Mouse (Mus musculus): Measurements from ENCODE around the gene Nudcd2. TPM values are rescaled to one million over a fixed set of nuclear protein-coding genes. Genes with fewer than 3 reads are reported as not detected.
"Not testable (repeated sequence)": the region's sequence is repeated elsewhere in the genome, so short reads cannot be mapped to it uniquely, and the experiment has no call there.

The Nudcd2 gene
- polyA plus RNA-seq, 1 experiment: 43.5 TPM

GRCm38 (mm10) chr11:40693366-40693951 lies 40.0 kb upstream of the Nudcd2 start:
- TF ChIP-seq MYOG (IDR thresholded peaks at IDR 0.05; ENCODE audit: control insufficient read depth in 1 of 3, insufficient read depth in 1 of 3, insufficient read length in 2 of 3, low read depth in 2 of 3) (no peak), USF1 (IDR thresholded peaks at IDR 0.05; ENCODE audit: low read depth) (peak; percentile 10), POLR2AphosphoS2 (IDR thresholded peaks at IDR 0.05; ENCODE audit: insufficient read length, low read depth) (no peak), POLR2A (IDR thresholded peaks at IDR 0.05; ENCODE audit: insufficient read length, low read depth) (peak; percentile 27), SRF (IDR thresholded peaks at IDR 0.05; ENCODE audit: control insufficient read depth, insufficient read length, low read depth) (no peak), MYOD1 (IDR thresholded peaks at IDR 0.05; ENCODE audit: control insufficient read depth in 1 of 3, insufficient read length in 2 of 3, low read depth in 2 of 3) (no peak), MAX (IDR thresholded peaks at IDR 0.05; ENCODE audit: low read depth) (no peak), REST (IDR thresholded peaks at IDR 0.05; ENCODE audit: insufficient read depth, insufficient read length) (no peak)
- H3ac ChIP-seq (ENCODE audit: control insufficient read depth, insufficient read length): no peak overlapping the region
- H3K4me3 ChIP-seq: peak overlapping the region; percentile 35
- peak overlapping the region; percentile 100 for H3K4me2 ChIP-seq (ENCODE audit: low read depth)
- H3K27me3 ChIP-seq (ENCODE audit: control insufficient read depth, insufficient read depth, insufficient read length): no peaks in the 10 kb centered on the region
- H3K36me3 ChIP-seq (ENCODE audit: control insufficient read depth, insufficient read depth): no peaks in the 10 kb centered on the region
- H3K79me2 ChIP-seq (ENCODE audit: control insufficient read depth, insufficient read depth): peaks cover 38% of the 10 kb centered on the region

GRCm38 (mm10) chr11:40694311-40695087 lies 39.0 kb upstream of the Nudcd2 start:
- peak overlapping the region; percentile 35 for H3K4me3 ChIP-seq
- H3ac ChIP-seq (ENCODE audit: control insufficient read depth, insufficient read length): no peak overlapping the region
- TF ChIP-seq TCF3 (IDR thresholded peaks at IDR 0.05; ENCODE audit: insufficient read length, low read depth) (no peak), POLR2A (IDR thresholded peaks at IDR 0.05; ENCODE audit: insufficient read length, low read depth) (peak; percentile 20)
- H3K79me2 ChIP-seq (ENCODE audit: control insufficient read depth, insufficient read depth): peaks cover 27% of the 10 kb centered on the region
- H3K27me3 ChIP-seq (ENCODE audit: control insufficient read depth, insufficient read depth, insufficient read length): no peaks in the 10 kb centered on the region
- no peaks in the 10 kb centered on the region for H3K36me3 ChIP-seq (ENCODE audit: control insufficient read depth, insufficient read depth)
- peak overlapping the region; percentile 100 for H3K4me2 ChIP-seq (ENCODE audit: low read depth)

DNA sequence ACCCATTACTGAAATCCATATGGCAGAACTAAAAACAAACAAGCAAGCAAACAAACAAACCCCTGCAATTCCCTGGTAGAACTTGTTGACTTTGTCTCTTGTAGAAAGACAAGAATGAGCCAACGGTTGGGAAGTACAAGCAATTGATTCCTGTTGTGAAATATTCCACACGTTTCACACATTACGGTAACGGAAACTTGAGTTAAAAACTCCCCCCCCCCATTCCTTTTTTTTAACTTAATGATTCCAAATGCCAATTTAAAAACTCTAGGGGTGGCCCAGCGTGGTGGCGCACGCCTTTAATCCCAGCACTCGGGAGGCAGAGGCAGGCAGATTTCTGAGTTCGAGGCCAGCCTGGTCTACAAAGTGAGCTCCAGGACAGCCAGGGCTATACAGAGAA lies 38.4 kb upstream of the Nudcd2 start, which contains the start of gene Mat2b:
Gene Mat2b (minus strand): TSS at position 101 of the 400 bp plus-strand sequence.
- Histone ChIP-seq H3K27me3 (ENCODE audit: control insufficient read depth, insufficient read depth, insufficient read length) (no peaks in the 10 kb centered on the region), H3K4me2 (ENCODE audit: low read depth) (peak within 1 kb of the TSS; percentile 100), H3K4me3 (peak within 1 kb of the TSS; percentile 35), H3K79me2 (ENCODE audit: control insufficient read depth, insufficient read depth) (peaks cover 21% of the 10 kb centered on the region), H3K36me3 (ENCODE audit: control insufficient read depth, insufficient read depth) (peaks cover 3% of the 10 kb centered on the region), H3ac (ENCODE audit: control insufficient read depth, insufficient read length) (no peak within 1 kb of the TSS)
- TF ChIP-seq SRF (IDR thresholded peaks at IDR 0.05; ENCODE audit: control insufficient read depth, insufficient read length, low read depth) (no peak), MAX (IDR thresholded peaks at IDR 0.05; ENCODE audit: low read depth) (no peak), REST (IDR thresholded peaks at IDR 0.05; ENCODE audit: insufficient read depth, insufficient read length) (no peak), POLR2A (IDR thresholded peaks at IDR 0.05; ENCODE audit: insufficient read length, low read depth) (no peak), TCF3 (IDR thresholded peaks at IDR 0.05; ENCODE audit: insufficient read length, low read depth) (no peak), POLR2AphosphoS2 (IDR thresholded peaks at IDR 0.05; ENCODE audit: insufficient read length, low read depth) (no peak), TCF12 (IDR thresholded peaks at IDR 0.05; ENCODE audit: insufficient read depth, poor library complexity, severe bottlenecking) (no peak), MYOD1 (IDR thresholded peaks at IDR 0.05; ENCODE audit: control insufficient read depth in 1 of 3, insufficient read length in 2 of 3, low read depth in 2 of 3) (no peak), CEBPB (IDR thresholded peaks at IDR 0.05; ENCODE audit: insufficient read depth, poor library complexity, severe bottlenecking) (no peak), MYOG (IDR thresholded peaks at IDR 0.05; ENCODE audit: control insufficient read depth in 1 of 3, insufficient read depth in 1 of 3, insufficient read length in 2 of 3, low read depth in 2 of 3) (no peak), USF1 (IDR thresholded peaks at IDR 0.05; ENCODE audit: low read depth) (no peak), E2F4 (IDR thresholded peaks at IDR 0.05; ENCODE audit: insufficient read depth) (no peak)

DNA sequence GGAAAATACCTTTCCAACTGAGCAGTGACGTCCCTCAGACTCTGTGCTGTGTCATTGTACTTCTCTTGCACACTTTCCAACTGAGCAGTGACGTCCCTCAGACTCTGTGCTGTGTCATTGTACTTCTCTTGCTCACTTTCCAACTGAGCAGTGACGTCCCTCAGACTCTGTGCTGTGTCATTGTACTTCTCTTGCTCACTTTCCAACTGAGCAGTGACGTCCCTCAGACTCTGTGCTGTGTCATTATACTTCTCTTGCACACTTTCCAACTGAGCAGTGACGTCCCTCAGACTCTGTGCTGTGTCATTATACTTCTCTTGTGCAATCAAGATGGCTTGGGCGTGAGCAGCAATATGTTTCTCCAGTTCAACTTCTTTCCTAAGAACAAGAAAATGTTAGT lies 23.6 kb upstream of the Nudcd2 start:
- H3K4me2 ChIP-seq (ENCODE audit: low read depth); H3K79me2 ChIP-seq (ENCODE audit: control insufficient read depth, insufficient read depth); H3ac ChIP-seq (ENCODE audit: control insufficient read depth, insufficient read length); H3K27me3 ChIP-seq (ENCODE audit: control insufficient read depth, insufficient read depth, insufficient read length); H3K4me3 ChIP-seq: not testable (repeated sequence)
- peaks cover 44% of the 10 kb centered on the region for H3K36me3 ChIP-seq (ENCODE audit: control insufficient read depth, insufficient read depth)

DNA sequence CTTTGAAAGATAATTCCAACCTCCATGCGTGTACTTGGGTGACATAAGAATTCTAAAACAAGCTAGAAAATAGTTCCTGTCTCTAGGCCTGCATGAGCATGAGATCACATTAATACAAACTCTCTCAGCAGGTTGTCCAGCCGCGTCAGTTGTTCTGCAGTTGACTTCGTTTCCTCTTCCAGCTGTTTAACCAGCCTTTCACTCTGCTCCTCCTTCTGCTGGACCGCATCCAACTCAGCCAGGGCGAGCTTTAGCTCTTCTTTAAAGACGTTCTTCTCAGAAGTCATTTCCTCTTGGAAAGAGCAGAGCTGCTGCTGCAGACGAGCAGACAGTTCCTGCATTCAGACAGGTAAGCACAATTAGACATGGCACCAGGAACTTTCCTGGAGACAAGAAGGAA lies 19.6 kb upstream of the Nudcd2 start:
- TF ChIP-seq MYOG (IDR thresholded peaks at IDR 0.05; ENCODE audit: control insufficient read depth in 1 of 3, insufficient read depth in 1 of 3, insufficient read length in 2 of 3, low read depth in 2 of 3): no peak
- no peak for TF ChIP-seq USF1 (IDR thresholded peaks at IDR 0.05; ENCODE audit: low read depth)
- TF ChIP-seq POLR2A (IDR thresholded peaks at IDR 0.05; ENCODE audit: insufficient read length, low read depth): no peak
- Histone ChIP-seq H3ac (ENCODE audit: control insufficient read depth, insufficient read length) (no peak overlapping the region), H3K4me3 (no peak overlapping the region)

More for the DNA sequence above, 19.6 kb upstream of the Nudcd2 start:
- no peak overlapping the region for H3K4me2 ChIP-seq (ENCODE audit: low read depth)
- no peaks in the 10 kb centered on the region for H3K27me3 ChIP-seq (ENCODE audit: control insufficient read depth, insufficient read depth, insufficient read length)
- H3K79me2 ChIP-seq (ENCODE audit: control insufficient read depth, insufficient read depth): no peaks in the 10 kb centered on the region
- peaks cover 60% of the 10 kb centered on the region for H3K36me3 ChIP-seq (ENCODE audit: control insufficient read depth, insufficient read depth)

All from myocyte (in vitro differentiated cells).